Mouse (Mus musculus) adrenal gland, postnatal 10 days (tissue): ENCODE measurements around the gene Tor1aip2. TPM values are rescaled to one million over a fixed set of nuclear protein-coding genes. Genes with fewer than 3 reads are reported as not detected.
"Not testable (repeated sequence)": the region's sequence is repeated elsewhere in the genome, so short reads cannot be mapped to it uniquely, and the experiment has no call there.

Experiments used
- DNase-seq: peaks from one replicate; pipeline ENCODE4 v3.0.0; 2021; ENCODE audit warnings: mixed read lengths
- long read RNA-seq, 2 experiments: library from polyadenylated mRNA; stranded (forward); transcript quantifications; one replicate each; pipeline ENCODE4 v2.0.0; 2021
- total RNA-seq, 2 experiments: library from RNA; stranded (reverse); gene quantifications; 2 replicates each; pipeline ENCODE4 v1.2.3; 2021

Gene Tor1aip2
- 100 to 1,000 TPM; 103 to 106 TPM for total RNA-seq
- long read RNA-seq, experiment 1, full-length matches to known transcripts = 9 of 29 reads
- long read RNA-seq, experiment 1, partial matches to known transcripts = 1 of 29 reads
- long read RNA-seq, experiment 1, other reads (novel, unspliced or antisense) = 19 of 29 reads
- long read RNA-seq, experiment 2, transcript Tor1aip2-203 (3 exons, 2,589 nt) = minor isoform, 5 of 32 reads
- long read RNA-seq, experiment 2, transcript Tor1aip2-202 (2 exons, 2,529 nt) = major isoform, 7 of 32 reads
- long read RNA-seq, experiment 2, partial matches to known transcripts = 3 of 32 reads
- long read RNA-seq, experiment 2, other reads (novel, unspliced or antisense) = 14 of 32 reads

DNA sequence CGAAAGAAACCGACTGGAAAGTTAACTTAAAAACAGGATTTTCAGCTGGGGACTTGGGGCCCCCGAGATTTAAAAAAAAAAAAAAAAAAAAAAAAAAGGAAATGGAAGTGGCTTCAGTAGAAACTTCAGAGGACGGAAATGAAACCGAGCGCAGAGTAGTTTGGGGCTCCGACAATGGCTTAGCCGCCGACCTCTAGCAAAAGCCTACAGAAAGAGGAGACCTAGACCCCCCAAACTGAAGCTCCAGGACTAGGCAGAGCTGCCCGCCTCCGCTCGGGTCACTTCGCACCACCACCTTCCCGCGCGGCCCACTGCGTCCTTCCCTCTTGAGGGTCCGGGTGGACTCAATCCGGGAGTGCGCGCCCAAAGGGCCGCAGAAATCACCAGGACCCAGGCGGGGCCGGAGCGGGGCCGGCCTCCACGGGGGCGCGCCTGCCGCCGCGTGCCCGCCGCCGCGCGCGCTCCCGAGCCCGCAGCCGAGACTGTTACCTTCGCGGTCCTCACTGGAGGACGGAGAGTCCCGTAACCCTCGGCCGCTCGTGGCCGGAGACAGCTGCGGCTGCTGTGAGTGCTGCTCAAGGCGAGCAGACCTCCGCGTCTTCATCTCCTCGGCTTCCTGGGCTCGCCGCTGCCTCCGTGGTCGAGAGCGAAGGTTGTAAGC is at the start of gene Tor1aip2:
Gene Tor1aip2 (plus strand): TSS at position 135 of the 661 bp plus-strand sequence.
- DNase-seq = peak; percentile 88

DNA sequence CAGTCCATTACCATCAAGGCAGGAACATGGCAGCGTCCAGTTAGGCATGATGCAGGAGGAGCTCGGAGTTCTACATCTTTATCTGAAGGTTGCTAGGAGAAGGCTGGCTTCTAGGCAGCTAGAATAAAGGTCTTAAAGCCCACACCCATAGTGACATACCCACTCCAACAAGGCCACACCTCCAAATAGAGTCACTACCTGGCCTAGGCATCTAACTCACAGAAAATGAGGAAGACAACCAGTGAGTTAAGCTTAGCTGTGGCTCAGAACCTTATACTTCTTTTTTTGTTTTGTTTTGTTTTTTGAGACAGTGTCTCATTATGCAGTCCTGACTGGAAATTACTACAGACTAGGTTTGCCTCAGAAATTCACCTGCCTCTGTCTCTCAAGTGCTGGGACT is 47.6 kb upstream of the Tor1aip2 start:
- DNase-seq = no peak

DNA sequence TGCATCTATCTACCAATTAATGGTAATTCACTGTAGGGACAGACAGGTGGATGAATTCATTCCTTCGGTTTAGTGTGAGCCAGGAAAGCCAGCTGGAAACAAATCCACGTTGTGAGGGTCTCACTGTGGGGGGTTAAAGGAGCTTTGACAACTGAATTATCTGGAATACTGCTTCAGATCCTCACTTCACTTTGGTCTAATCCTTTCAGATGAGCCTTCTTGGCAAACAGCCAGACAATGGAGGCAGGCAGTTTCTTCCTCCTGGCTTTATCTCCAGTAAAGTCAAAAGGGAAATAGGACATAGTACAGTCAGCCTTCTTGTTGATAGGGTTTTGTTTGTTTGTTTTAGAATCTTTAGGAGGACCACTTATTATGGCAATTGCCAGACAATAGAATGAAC is 45.8 kb upstream of the Tor1aip2 start:
- DNase-seq = peak; percentile 27

DNA sequence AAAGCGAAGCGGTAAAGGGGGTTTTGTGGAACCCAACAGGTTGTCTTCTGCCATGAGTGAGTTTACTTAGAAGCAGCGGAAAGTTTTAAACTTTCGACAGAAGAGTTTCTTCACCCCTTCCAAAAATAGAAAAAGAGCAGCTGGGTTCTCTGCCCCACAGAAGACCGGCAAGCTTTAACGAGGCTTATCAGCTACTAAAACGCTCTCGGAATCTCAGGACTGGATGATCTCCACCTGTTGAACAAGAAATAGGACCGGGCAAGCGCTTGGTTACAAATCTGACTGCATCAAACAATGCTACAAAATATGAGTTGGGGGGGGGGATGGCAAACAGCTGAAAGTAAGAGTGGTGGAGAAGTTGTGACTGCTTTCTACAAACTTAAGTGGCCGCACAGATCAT is 44.8 kb upstream of the Tor1aip2 start:
- DNase-seq = no peak

DNA sequence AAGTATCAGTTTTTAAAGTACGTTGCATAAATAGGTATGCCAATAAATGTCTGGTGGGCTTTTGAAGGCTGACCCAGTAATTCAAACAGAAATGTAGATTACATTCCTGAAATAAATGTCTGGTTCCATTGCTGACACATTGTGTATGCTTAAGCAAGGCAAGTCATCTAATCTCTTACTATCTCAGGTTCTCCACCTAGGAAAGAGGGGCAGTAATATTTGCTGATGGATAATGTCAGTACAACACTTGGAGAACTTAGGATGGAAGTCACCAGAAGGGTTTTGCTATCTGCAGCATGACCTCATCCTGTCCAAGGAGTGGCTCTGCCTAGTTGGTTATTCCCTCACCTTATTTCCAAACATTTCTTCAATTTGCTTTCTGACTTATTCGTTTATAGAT is 40.7 kb upstream of the Tor1aip2 start:
- DNase-seq = no peak

DNA sequence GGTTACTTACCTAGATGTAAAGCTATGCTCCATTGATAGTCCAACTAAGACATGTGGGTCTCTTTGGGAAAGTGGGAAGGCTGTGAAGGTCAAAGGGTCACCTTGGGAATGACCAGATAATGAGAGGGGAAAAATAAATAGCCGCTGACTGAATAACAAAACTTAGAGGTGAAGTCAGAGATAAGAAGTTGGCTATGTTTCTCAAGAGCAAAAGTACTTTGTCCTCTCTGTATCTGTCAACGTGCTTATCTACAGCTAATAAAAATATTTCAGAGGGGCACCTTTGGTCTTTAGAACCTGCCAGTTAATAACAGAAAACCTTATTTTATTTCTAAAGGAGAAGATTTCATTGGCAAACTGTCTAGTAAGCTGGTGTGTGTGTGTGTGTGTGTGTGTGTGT is 39.6 kb upstream of the Tor1aip2 start:
- DNase-seq = no peak

DNA sequence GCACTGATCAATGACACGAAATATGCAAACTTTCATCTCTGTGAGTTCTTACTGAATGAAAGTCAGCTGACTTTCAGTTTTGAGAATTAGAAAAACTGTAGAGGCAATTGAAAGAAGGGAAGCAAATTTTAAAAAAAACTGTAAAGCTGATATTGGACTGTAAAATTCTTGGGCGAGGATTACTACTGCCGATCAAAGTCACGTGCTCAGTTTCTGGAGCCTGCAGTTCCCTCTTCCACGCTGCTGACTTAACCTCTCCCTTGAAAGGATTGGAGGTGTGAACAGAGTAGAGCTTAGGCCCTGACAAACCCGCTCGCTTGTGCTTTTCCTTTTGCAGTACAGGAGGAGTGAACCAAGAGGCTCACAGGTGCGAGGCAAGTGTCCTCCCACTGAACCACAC is 32.8 kb upstream of the Tor1aip2 start:
- no peak for DNase-seq

DNA sequence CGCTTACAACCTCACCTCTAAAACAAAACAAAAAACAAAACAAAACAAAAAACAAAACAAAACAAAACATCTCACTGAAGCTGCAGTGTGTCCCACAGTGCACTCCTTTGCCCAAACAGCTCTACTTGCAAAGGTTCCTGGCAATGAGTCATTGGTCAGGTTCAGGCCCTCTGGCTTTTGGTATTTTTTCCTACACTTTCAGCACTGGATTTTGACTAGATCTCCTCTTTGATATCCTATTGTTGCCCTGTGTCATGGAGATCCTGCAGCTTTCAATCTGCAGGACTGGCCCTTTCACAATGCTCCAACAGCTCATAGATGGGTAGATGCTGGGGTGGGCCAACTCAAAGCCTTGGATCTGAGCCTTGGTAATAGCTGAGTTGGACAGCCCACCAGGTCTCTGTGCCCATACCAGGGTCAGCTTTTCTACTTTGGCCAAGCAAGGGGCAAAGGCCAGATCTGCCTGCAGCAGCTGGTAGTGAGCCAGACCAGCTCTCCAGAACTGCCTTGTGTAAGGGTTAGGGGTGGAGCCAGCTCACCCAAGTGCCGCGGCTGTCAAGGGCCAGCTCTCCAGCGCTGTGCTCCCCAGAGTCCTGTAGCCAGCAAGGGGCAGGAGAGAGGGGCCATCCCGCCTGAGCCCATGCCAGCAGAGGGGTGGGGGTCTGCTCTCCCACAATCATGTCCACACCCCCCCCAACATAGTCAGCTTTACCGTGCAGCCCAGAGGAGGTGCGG is 31.8 kb upstream of the Tor1aip2 start:
- DNase-seq = peak; percentile 71

DNA sequence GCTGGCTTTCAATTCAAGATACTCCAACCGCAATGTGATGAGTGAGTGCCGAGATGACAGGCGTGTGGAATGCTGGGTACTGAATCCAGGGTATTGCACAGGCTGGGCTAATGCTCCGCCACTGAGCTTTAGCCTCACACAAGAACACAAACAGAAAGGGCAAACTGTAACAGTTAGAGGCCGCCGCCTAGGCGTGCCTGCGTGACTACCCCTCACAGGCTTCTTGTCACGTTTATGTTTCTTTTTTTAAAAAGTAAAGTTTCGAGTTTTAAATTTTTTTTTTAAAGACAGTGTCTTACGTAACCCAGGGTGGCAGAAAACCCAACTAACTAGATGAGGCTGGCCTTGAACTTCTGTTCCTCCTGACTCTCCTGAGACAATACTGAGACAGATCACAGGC is 29.3 kb upstream of the Tor1aip2 start:
- DNase-seq = no peak

DNA sequence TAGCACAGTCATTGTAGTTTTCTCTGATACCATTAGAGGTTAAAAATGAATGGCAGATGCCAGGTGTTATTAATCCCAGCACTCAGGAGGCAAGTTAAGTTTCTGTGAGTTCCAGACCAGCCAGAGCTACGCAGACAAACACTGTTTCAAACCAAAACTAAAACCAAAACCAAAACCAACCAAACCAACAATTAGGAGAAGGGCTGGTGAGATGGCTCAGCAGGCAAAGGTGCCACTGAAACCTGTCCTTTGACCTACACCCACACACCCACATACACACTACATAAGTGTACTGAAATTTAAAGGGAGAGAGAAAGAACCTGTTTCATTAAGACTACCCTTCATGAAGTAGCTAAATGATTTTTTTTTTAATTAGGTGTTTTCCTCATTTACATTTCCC is 26.2 kb upstream of the Tor1aip2 start:
- DNase-seq = no peak

DNA sequence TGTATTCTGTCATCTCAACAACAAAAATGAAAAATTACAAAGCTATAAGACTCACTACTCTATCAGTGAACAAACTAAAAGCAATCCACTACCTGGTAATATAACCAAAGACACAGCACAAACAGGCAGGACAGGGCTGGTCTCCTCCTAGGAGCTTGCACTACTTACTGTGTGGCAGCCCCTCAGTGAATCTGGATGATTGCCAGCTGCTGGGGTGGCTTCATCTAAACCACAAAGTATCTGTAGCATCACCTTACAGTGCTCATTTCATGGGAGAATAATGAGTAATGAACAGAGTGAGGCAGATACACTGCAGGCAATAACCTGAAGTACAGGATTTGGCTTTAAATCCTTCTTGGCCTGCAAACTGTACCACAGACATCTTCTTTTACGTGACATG is 15.4 kb upstream of the Tor1aip2 start:
- no peak for DNase-seq

DNA sequence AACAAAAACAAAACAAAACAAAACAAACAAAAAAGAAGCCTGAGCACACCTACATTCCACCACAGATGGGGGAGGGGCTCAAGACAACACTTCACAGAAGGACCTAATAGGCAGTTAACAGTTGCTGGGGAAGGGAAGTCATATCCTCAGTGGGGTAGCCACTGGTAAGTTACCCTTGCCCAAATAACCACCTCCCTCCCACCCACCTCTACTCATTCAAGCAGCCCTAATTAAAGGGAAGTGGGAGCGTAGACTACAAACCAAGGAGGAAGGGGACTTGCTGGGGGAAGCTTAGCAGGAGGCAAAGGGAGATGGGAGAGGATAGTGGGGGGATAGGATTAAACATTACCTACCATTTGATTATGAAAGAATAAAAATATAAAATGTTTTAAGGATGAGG is 14.8 kb upstream of the Tor1aip2 start:
- no peak for DNase-seq

DNA sequence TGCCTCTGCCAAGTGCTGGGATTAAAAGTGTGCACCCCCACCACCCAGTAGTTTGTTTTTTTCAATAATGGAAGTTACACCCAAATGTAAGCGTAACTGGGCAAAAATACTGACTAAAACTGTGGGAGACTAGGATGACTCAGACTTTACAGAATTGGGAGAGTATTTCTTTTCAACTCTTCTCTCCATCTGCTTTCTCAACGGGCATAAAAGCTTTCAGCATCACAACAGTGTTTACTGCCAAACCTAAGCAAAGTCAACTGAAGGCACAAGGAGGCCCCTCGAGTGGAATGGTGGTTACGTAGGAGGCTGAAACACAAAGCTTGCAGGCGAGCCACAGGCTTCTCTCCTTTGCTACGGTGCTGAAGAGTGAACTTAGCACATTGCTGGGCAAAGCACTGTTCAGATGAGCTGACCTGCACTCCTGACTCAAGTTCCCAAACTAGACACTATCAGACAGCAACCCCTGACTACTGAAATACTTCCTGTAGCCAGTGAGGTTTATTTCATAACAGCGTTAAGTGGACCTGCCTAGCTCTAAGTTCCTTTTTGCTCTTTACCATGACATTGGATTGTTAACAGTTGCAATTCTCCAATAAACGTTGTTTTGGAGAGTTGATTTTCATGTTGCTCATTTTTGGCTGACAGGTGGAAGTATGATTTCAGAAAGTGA is 10.2 kb upstream of the Tor1aip2 start:
- DNase-seq = no peak

DNA sequence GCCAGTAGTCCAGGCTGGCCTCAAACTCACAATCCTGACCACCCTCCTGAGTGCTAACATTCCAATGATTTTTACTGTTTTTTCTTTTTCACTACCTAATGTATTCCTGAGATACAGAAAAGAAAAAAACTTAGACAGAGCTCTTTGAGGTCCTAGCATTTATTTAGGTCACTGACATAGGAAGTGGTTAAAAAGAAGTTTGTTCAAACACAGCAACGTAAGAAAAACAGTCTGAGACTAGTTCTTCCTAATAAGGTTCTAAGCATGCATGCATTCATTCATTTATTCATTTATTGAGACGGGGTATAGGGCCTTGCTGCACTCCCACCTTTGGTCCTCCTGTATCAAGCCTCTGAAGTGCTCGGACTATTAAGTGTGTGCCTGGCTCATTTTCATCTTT is 7.4 kb upstream of the Tor1aip2 start:
- DNase-seq = no peak

DNA sequence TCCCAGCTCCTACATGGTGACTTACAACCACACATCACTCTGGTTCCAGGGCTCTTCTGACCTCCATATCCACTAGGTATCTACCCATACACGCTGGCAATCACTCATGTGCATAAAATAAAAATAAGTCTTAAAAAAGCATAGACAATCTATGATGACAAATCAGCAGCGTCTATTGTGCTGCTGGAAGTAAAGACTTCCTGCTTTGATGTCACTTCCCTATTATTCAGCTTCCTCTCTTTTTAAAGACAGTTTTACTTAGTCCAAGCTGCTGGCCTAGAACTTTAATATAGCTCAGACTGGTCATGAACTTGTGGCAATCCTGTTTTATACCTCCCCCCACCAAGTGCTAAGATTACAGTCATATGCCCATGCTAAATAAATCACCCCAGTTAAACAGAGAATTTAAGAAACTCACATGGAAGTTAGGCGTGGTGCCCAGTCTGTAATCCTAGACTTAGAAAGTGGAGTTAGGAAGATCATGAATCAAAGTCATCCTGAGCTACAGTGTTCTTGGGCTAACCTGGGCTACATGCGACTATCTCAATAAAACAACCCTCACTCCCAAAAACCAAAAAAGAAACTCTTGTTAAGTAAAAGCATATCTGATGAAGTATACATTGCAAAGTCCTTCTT is 6.7 kb upstream of the Tor1aip2 start:
- DNase-seq = no peak

DNA sequence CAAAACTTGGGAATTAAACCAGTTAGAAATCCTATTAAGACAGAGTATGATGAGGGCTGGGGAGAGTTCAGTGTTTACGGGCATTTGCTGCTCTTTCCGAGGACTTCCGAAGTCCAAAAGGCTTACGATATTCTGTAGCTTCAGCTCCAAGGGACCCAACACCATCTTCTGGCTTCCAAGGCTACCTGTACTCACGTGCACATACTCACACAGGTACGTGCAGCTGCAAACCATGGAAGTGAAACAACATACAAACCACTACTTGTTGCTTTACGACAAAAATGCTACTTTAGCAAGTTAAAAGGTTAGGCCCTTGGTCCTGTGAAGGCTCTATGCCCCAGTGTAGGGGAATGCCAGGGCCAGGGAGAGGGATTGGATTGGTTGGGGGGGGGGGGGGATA is 1.3 kb upstream of the Tor1aip2 start:
- no peak for DNase-seq

DNA sequence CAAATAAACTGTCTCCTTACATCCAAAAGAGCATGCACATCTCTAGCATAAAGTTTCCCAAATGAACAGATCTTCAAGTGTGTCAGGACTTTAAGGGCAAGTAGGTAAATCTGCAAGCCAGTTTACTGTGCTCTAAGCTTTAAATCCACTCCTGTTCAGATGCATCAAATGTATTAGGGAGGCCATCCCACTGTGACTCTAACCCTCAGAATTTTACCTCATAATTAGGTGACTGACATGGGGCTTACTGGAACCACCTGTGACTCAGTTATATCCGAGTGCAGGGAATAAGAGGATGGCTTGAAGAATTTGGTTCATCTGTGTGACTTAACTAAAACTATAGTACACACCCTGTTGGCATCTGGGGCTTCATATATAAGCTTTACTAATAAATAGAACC is 542 bp upstream of the Tor1aip2 start:
- no peak for DNase-seq

DNA sequence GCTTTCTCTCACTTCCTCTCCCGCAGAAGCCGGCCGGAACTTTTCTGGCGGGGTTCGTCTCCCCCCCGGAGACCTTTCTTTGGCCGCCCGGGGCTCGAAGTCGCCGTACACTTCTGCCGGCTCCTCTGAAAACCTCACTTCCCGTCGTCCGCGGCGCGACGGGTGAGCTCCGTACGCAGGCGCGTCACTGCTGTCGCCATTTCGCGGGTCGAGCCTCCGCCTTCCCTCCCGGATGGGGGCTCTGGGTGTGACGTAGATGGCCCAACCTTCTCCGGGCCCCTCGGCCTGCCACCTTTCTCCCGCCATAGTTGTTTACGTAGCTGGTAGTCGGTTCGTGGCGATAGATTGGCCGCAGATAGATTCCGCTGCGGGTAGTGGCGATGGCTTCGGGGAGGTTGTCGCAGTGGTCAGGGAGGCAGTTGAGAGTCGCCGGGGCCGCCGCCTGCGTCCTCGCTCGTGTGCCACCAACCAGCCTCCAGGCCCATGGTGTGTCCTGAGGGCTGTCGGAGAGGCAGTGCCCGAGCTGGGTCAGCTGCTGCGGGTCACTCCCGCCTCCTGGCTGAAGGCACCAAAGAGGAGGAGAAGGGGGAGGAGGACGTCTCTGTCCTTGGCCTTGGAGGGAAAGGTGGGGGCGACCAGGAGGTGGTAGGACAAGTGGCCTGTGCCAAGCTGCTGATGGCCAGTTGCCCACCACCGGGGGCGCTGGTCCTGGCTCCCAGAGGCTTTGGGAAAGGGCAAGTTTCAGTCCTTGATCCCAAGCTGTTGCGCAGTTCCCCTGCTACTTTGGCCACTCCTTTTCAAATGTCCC is 931 bp downstream of the Tor1aip2 start, which contains the start of gene Tor1aip1:
Gene Tor1aip1 (minus strand): TSS at position 551 of the 808 bp plus-strand sequence.
- DNase-seq = peak; percentile 99

DNA sequence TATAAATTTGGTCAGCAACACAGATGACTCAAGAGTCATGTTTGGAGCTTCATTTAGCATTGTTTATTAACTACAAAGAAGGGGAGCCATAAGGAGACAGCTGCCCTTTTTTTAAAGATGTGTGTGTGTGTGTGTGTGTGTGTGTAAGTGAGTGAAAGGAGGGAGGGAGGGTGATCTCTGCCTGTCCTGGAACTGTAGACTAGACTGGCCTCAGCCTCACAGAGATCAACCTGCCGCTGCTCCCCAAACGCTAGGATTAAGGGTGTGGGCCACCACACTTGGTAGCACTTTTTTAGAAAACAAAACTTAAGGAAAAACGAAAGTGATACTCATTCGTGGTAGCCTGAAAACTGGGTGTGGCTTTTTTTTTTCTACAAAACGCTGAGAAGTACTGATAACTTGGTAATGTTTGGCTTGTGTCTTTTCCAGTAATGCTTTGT is 2.0 kb downstream of the Tor1aip2 start:
- DNase-seq = peak; percentile 51

DNA sequence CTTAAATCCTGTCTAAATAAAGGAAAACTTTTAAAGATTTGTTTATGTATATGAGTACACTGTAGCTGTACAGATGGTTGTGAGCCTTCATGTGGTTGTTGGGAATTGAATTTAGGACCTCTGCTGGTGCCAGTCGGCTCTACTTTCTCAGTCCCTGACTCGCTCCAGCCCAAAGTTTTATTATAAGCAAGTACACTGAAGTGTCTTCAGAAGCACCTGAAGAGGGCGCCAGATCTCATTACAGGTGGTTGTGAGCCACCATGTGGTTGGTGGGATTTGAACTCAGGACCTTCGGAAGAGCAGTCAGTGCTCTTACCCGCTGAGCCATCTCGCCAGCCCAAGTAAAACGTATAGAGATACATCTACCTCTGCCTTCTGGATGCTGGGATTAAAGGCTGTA is 4.8 kb downstream of the Tor1aip2 start:
- DNase-seq = not testable (repeated sequence)

DNA sequence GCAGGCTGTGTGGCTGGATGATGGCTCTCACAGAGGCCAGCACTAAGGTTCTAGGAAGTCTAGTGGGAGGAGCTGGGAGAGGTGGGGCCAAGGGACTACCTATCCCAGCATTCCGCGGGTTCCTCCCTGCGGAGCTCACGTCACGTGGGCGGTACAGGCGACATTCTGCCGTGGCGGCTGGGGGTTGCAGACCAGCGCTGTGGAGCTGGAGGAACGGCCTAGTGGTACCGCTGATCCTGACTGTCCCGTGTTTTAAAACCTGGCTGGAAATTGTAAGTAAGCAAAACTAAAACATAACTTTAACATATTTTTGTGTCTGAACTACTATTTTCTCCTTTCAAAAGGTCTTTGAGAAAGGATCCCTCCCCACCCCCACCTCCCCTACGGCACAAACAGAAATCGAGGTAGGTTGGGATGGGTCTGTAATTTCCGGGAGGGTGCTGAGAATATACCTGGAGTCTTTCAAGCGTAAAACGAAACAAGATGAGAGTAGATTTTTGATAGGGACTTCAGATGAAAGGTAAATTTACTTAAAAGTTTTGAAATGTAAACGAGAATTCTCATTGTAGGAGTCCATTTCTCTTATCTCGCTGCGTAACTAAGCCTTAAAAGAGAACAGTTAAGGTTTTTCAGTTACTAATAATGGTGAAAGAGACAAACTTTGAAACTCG is 5.7 kb downstream of the Tor1aip2 start:
- peak; percentile 94 for DNase-seq
